ENCODE assay signal across 35 mouse cellular contexts in genomic region chr17:49974996-49975395, GRCm38 (mm10).
"Had no signal": no experiment of that assay in that cellular context is flagged by ENCODE, and none has a peak within 500 bp of the region (broad histone marks: within the 10 kb centered on the region; RNA-seq: fewer than 3 reads in every experiment).

No protein-coding gene starts in this region.

- H3K9me3 ChIP-seq: heart, embryonic 15.5 days; intestine, embryonic 15.5 days; kidney, embryonic 15.5 days had no signal

- H3K4me3 ChIP-seq: heart, embryonic 12.5 days; heart, embryonic 13.5 days; heart, embryonic 15.5 days; hindbrain, embryonic 10.5 days; hindbrain, embryonic 12.5 days; hindbrain, embryonic 13.5 days; hindbrain, embryonic 15.5 days; intestine, embryonic 15.5 days; kidney, embryonic 15.5 days; layer of hippocampus, adult 2 months; left cerebral cortex, adult 2 months had no signal

- H3K9ac ChIP-seq: heart, embryonic 12.5 days; heart, embryonic 13.5 days; heart, embryonic 15.5 days; hindbrain, embryonic 12.5 days; hindbrain, embryonic 13.5 days; hindbrain, embryonic 14.5 days; hindbrain, embryonic 15.5 days; intestine, embryonic 15.5 days; kidney, embryonic 15.5 days had no signal

- ATAC-seq: hindbrain, embryonic 16.5 days; hindbrain, postnatal 0 days; inflammation-experienced regulatory T-cells, adult 6 months; intestine, embryonic 15.5 days; intestine, embryonic 16.5 days; intestine, postnatal 0 days had no signal

- H3K36me3 ChIP-seq: heart, embryonic 12.5 days; heart, embryonic 15.5 days; hindbrain, embryonic 12.5 days; hindbrain, embryonic 15.5 days; intestine, embryonic 15.5 days; kidney, embryonic 15.5 days had no signal

- H3K27me3 ChIP-seq: heart, embryonic 12.5 days; heart, embryonic 13.5 days; heart, embryonic 15.5 days; hindbrain, embryonic 12.5 days; hindbrain, embryonic 13.5 days; hindbrain, embryonic 15.5 days; intestine, embryonic 15.5 days; kidney, embryonic 15.5 days had no signal

- H3K4me1 ChIP-seq: heart, embryonic 12.5 days; heart, embryonic 13.5 days; heart, embryonic 15.5 days; hindbrain, embryonic 10.5 days; hindbrain, embryonic 12.5 days; intestine, embryonic 15.5 days; kidney, embryonic 15.5 days had no signal

- H3K27ac ChIP-seq: heart, embryonic 13.5 days; heart, embryonic 15.5 days; hindbrain, embryonic 10.5 days; hindbrain, embryonic 12.5 days; hindbrain, embryonic 13.5 days; hindbrain, embryonic 14.5 days; hindbrain, embryonic 15.5 days; hindbrain, postnatal 0 days; intestine, embryonic 15.5 days; kidney, embryonic 15.5 days; kidney, postnatal 0 days; layer of hippocampus, adult 2 months; left cerebral cortex, adult 2 months had no signal

- H3K4me2 ChIP-seq: heart, embryonic 11.5 days; heart, embryonic 12.5 days; heart, embryonic 13.5 days; heart, embryonic 15.5 days; hindbrain, embryonic 12.5 days; hindbrain, embryonic 13.5 days; hindbrain, embryonic 14.5 days; hindbrain, embryonic 15.5 days; intestine, embryonic 15.5 days; kidney, embryonic 15.5 days had no signal

- DNase-seq: heart, postnatal 10 days; heart, postnatal 14 days; heart, postnatal 36 days; heart, postnatal 4 days; kidney, adult 11 months; kidney, adult 18-20 months; kidney, adult 2 months; kidney, adult 8-10 months; kidney, adult 9 months; kidney, postnatal 10 days; kidney, postnatal 14 days; kidney, postnatal 25 days; kidney, postnatal 36 days; kidney, postnatal 4 days; layer of hippocampus, adult 9-11 months; layer of hippocampus, postnatal 36 days had no signal
